Mouse (Mus musculus) right cerebral cortex, adult 2 months (tissue): ENCODE data around the gene Ist1.
A peak's percentile ranks its signal among the peaks of the same experiment; 100 is the strongest.

ENCODE experiments used
- DNase-seq, 2 experiments: peaks; one replicate each; pipeline ENCODE4 v3.0.0; 2021 to 2022; ENCODE audit warnings: low spot score in 2 of 2

The Ist1 gene

GRCm38 (mm10) chr8:109693146-109693900 lies at the start of gene Ist1:
TSS of gene Ist1 (minus strand) at chr8:109693260.
- DNase-seq: peak; percentile 98

- DNase-seq: no peak
Observed at GRCm38 (mm10) chr8:109738049-109738380, 45.0 kb upstream of the Ist1 start.

- DNase-seq: peak; percentile 78 to 84
Observed at GRCm38 (mm10) chr8:109737237-109738048, 44.4 kb upstream of the Ist1 start, which contains the start of gene Atxn1l. TSS of gene Atxn1l (minus strand) at chr8:109737739.

DNA sequence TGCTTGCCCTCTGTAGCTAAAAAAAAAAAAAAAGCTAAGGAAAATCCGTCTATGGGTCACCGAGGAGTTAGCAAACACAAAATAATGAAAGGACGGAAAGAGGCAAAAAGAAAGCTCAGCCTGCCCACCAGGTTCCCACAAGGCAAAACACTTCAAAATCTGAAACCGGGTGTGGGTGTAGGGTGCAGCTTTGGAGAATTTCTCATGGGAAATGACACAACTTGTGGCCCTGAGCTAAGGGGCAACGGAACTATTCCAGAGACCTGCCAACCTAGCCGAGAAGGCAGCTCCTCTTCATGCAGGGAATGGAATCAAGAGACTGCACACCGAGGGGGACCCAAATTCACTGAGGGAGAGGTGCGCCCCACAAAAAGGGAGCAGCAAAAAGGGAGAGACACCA lies 43.8 kb upstream of the Ist1 start:
- DNase-seq: no peak

DNA sequence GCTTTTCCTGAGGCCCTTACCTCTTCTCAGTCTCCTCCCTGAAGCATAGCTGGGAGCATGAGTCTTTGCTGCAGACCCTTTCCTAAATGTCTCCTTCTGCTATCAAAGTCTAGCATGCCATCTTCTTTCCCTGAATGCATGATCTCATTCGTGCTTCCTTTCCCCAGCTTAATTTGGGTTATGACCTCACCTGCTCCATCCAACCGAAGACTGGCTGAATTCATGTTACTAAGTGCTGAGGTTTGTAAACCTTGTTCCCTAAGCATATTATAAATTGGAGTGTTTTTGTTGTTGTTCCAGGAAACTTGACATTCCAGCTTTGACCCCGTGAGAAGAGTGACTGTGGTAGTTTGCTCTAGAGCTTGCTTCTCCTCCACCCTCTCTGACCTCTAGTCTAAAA lies 41.0 kb upstream of the Ist1 start:
- no peak for DNase-seq

GRCm38 (mm10) chr8:109731012-109731411 lies 38.0 kb upstream of the Ist1 start:
- no peak for DNase-seq

- no peak for DNase-seq
Observed at GRCm38 (mm10) chr8:109725106-109725505, 32.0 kb upstream of the Ist1 start.

GRCm38 (mm10) chr8:109714961-109715360 lies 21.9 kb upstream of the Ist1 start:
- no peak for DNase-seq

DNA sequence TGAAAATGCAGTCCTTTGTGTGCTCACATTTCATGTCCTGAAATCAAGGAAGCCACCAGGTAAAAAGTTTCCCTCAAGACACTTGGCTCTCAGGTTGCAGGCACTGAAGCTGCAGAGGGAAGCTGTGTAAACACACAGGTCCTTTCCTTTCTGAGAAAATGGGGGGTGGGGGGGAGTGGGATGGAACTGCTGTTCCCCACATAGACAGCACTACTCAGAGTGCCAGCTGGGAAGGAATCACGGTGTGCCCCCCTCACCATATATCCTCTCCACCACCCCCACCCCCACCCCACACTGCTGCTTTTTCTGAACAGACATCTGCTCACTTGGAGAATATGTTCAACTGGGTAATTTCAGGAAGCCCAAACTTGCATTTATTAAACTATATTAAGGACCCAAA lies 19.5 kb upstream of the Ist1 start:
- DNase-seq: no peak

DNA sequence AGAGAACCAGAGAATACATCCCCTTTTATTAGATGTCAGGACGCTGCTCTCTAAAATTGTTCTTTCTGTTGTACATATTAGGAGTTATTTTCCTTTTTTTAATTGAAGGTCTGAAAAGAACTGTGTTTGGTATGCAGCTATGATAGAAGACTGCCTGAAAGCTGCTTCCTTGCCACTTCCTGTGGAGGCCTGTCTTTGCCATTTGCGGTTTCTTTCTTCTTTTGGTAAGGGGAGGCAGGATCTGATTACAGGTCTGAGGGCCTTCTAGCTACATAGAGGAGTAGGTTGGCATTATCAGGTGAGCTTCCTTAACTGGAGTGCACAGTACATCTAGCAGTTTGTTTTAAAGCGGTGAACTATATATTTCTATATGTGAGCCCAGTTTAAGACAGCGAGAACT lies 14.9 kb upstream of the Ist1 start:
- no peak for DNase-seq

DNA sequence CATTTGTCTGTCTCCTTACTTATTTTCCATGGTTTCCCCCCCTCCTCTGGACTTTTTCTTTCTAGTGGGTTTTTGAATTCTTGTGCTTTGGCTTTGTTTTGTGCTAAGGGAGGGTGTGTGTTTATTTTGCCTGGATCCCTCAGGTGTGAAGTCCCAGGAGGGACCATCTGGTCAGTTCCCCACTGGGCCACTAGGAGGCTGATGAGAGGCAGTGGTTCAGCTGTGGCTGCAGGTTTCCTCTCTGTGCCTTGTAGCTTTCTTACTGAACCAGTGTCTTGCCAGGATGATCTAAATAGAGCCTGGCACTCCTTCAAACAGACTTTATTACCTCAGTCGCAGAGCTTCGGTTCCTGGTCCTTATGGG lies 13.8 kb upstream of the Ist1 start:
- DNase-seq: peak; percentile 79 to 81

DNA sequence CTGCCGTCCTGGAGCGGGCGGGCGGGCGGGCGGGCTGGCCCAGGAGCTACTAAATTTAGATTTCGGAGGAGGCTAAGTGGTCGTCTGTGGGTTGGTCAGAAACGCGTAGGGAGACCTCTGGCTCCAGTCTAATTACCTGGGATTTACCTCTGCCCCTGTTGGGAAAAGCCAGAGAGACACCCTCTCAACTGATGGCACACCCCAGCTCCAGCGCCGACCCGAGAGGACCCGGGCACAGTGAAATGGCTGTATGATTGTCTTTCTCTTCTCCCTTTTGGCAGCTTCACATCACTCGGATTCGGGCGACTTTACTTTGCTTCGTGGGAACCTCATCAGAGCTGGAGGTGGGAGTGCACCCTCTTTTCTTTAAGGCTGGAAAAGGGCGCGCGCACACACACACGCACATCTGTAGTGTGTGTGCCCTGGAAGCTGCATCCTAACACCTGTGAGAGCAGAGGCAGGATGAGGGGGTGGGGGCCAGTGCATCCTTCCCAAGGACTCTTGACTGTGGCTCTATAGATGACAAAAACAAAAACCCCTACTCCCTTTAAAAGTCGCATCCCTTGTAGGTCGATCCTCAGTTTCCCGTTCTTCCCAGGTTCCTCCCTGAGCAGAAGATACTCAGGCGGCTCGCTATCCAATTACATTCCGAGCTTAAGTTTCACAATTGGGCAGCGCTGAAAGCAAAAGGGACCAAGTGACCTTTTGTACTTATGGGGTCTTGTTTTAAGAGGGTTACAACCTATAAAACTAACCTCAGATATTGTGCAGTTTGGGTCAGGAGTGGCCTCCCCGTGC lies 13.2 kb upstream of the Ist1 start:
- DNase-seq: peak in 1 of 2 experiments; percentile 37

DNA sequence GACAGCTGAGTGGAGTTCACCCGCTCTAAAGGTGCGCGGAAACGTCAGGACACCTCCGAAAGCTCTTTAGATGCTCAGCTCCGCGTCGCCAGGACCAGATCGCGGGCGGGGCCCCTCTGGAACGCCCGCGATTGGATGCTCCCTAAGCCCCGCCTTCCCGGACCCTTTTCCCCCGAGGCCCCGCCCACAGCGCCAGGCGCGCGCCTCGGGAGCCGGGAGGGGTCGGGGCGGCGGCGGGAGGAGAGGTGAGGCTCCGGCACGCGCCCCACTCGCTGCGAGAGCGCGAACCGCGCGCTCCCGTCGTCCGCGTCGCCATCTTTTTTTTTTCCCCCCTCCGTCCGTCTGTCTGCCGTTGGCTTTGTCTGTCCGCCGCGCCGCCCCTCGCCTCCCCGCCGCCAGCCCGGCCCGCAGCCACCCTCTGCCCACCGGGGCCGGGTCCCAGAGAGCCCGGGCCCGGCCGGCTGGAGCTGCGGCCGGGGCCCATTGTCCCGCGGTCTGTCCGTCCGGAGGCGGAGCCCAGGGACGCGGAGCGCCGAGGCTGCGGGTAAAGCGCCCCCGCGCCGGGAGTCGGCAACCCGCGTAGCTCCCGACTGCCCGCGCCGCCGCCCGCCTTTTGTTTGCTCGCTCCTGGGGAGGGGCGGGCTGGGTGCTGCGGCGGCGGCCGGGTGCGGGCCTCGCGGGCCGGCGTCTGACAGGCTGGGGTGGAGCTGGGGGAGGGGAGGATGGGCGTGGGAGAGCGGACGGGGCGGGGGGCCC lies 12.4 kb upstream of the Ist1 start, which contains the start of gene Zfp821:
Gene Zfp821 (plus strand): TSS at position 227 of the 756 bp plus-strand sequence.
- DNase-seq: peak; percentile 88 to 89

GRCm38 (mm10) chr8:109704565-109705319 lies 11.7 kb upstream of the Ist1 start:
- peak in 1 of 2 experiments; percentile 18 for DNase-seq

- DNase-seq: no peak
Observed at GRCm38 (mm10) chr8:109698477-109698876, 5.4 kb upstream of the Ist1 start.

DNA sequence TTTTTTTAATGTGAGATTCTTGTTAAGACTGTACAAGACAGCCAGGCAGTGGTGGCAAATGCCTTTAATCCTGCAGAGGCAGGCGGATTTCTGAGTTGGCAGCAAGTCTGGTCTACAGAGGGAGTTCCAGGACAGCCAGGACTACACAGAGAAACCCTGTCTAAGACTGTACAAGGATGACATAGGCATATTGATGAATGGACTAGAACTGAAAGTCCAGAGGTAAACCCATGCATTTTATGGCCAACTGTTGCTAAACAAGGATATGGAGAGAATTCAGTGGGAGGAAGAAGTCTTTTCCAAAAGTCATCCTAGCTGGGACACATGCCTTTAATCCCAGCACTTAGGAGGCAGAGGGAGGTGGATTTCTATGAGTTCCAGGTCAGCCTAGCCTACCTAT lies 4.7 kb upstream of the Ist1 start:
- DNase-seq: no peak

DNA sequence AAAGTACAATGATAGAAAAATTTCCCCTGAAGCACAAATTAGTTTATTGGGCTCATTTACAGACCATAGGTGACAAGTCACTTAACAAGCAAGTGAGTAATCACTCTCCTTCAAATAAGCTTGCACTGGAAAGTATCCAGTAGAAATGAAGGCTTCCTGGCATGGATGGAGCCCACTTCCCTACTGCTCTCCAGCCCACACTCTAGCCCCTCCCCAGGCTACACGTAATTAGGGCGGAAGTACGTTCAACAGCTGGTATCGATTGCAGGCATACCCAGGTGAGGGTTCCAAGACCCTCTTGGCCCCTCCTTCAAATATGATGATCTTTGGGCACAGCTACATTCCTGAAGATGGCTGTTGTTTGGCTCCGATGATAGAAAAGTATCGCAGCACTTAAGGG lies 1.1 kb upstream of the Ist1 start:
- no peak for DNase-seq

GRCm38 (mm10) chr8:109692443-109693145 lies 466 bp downstream of the Ist1 start:
- peak in 1 of 2 experiments; percentile 27 for DNase-seq

DNA sequence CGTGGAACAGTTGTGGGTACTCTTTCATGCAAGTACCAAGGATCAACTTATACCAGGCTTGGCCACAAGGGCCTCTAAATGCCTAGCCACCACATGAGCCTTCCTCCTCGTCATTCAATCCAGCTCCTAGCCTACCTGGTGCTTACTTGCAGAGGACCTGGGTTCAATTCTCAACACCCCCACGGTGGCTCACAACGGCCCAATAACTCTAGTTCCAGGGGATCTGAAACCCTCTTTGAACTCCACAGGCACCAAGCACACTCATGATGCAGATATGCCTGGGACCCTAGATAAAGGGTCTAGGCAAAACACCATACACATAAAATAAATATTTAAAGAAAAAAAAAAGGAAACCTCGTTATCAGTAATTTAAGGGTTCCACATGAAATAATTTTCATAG lies 1.3 kb downstream of the Ist1 start:
- no peak for DNase-seq

DNA sequence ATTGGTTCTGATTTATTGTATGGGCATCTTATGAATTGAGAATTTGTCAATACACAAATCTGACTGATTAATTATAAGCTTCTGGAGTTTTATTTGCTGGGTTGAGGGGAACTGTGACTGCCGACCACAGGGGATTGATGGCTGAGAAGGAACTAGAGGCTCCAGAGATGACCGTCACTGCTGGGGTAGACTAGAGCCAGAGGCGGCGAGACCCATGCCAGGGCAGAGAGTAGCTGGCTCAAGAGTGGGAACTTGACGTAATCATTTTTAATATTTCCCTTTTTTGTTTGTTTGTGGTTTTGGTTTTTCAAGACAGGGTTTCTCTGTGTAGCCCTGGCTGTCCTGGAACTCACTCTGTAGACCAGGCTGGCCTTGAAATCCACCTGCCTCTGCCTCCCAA lies 5.8 kb downstream of the Ist1 start:
- no peak for DNase-seq
